ENCODE assay signal across 9 mouse cellular contexts in the genomic region with DNA sequence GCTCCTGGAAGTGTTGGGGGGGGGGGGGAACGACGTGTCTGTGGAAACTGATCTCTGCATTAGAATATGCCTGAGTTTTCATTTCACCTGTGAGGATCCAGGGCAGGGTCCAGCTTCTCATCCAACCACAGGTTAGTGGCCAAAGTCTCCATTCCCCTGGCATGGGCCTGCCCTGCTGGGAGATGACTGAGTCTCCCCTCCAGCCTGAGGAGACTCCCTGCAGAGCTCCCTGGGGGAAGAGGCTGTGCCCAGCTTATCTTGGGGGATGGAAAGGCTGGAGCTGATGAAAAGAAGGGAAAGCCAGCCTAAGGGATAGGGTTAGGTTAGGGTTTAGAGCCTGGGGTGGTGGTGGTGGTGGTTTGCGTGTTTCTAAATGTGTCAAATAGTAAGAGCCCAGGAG. TPM values are rescaled to one million over a fixed set of nuclear protein-coding genes. Genes with fewer than 3 reads are reported as not detected.
DNase-seq lines count a peak whose midpoint lies in the region; ATAC-seq lines count a peak whose summit lies in the region.
"Had no signal": no experiment of that assay in that cellular context is flagged by ENCODE, and none has a peak within 500 bp of the region (broad histone marks: within the 10 kb centered on the region; RNA-seq: fewer than 3 reads in every experiment).

No protein-coding gene starts in this region.

- H3K36me3 ChIP-seq in heart, embryonic 15.5 days, result no peaks in the 10 kb centered on the region
- H3K36me3 ChIP-seq in forebrain, embryonic 15.5 days, result peaks cover 3% of the 10 kb centered on the region; the same call in 1 of the 2 replicates
- H3K36me3 ChIP-seq in neural tube, embryonic 14.5 days (ENCODE audit: control insufficient read depth, insufficient read depth, low read length), result no peaks in the 10 kb centered on the region
- H3K36me3 ChIP-seq: limb, embryonic 15.5 days had no signal

- H3K27ac ChIP-seq in heart, embryonic 15.5 days, result peak overlapping the region; percentile 33; the same call in 1 of the 2 replicates
- H3K27ac ChIP-seq in forebrain, embryonic 15.5 days (replicated peaks), result peak overlapping the region; percentile 87
- peak overlapping the region; percentile 92 for H3K27ac ChIP-seq in neural tube, embryonic 14.5 days (ENCODE audit: low read depth, low read length)
- H3K27ac ChIP-seq: limb, embryonic 15.5 days had no signal

- WGBS in heart, embryonic 15.5 days, result 29% methylated on average over 3 of the region's 3 CpGs
- 24% methylated on average over 3 of the region's 3 CpGs for WGBS in forebrain, embryonic 15.5 days
- 39% methylated on average over 3 of the region's 3 CpGs for WGBS in neural tube, embryonic 14.5 days

- no peaks in the 10 kb centered on the region for H3K9me3 ChIP-seq in heart, embryonic 15.5 days (replicated peaks)
- H3K9me3 ChIP-seq in forebrain, embryonic 15.5 days, result no peaks in the 10 kb centered on the region
- no peaks in the 10 kb centered on the region for H3K9me3 ChIP-seq in neural tube, embryonic 14.5 days (ENCODE audit: control insufficient read depth, low read length)
- H3K9me3 ChIP-seq: limb, embryonic 15.5 days had no signal

- no peak for DNase-seq in heart, adult 11 months
- peak; percentile 69 to 89 for DNase-seq in kidney, postnatal 25 days
- no peak for DNase-seq in spleen, postnatal 4 days (ENCODE audit: low spot score in 2 of 2)
- no peak for DNase-seq in c-Kit-positive CD71-positive TER-119-positive erythroid progenitor cells, embryonic 14.5 days (ENCODE audit: low spot score)
- no peak for DNase-seq in frontal cortex, postnatal 10 days (ENCODE audit: low spot score in 2 of 2)

- peaks cover 39% of the 10 kb centered on the region for H3K4me1 ChIP-seq in heart, embryonic 15.5 days (replicated peaks)
- H3K4me1 ChIP-seq in forebrain, embryonic 15.5 days, result peaks cover 75% of the 10 kb centered on the region
- H3K4me1 ChIP-seq in neural tube, embryonic 14.5 days (ENCODE audit: control insufficient read depth, insufficient read depth, low read length), result peaks cover 48% of the 10 kb centered on the region

- no peak overlapping the region for H3K9ac ChIP-seq in heart, embryonic 15.5 days
- H3K9ac ChIP-seq in forebrain, embryonic 15.5 days (replicated peaks), result no peak overlapping the region
- H3K9ac ChIP-seq in neural tube, embryonic 14.5 days (replicated peaks; ENCODE audit: low read depth, low read length), result peak overlapping the region; percentile 26; the same call in 1 of the 2 replicates
- H3K9ac ChIP-seq: limb, embryonic 15.5 days had no signal

- H3K4me3 ChIP-seq in heart, embryonic 15.5 days, result no peak overlapping the region
- no peak overlapping the region for H3K4me3 ChIP-seq in forebrain, embryonic 15.5 days
- no peak overlapping the region for H3K4me3 ChIP-seq in neural tube, embryonic 14.5 days (ENCODE audit: low read depth, low read length)
- H3K4me3 ChIP-seq: limb, embryonic 15.5 days had no signal

- H3K4me2 ChIP-seq in heart, embryonic 15.5 days, result 0 out of 2 replicates have a peak overlapping the region, but pooled peaks have one; percentile 17
- H3K4me2 ChIP-seq in forebrain, embryonic 15.5 days (replicated peaks), result 0 out of 2 replicates have a peak overlapping the region, but pooled peaks have one; percentile 11
- H3K4me2 ChIP-seq in neural tube, embryonic 14.5 days (ENCODE audit: low read depth, low read length), result no peak overlapping the region
- H3K4me2 ChIP-seq: limb, embryonic 15.5 days had no signal

- no peak for ATAC-seq in heart, embryonic 15.5 days (replicated peaks; ENCODE audit: insufficient number of reproducible peaks, insufficient read depth, low FRiP score, low read depth)
- ATAC-seq in forebrain, embryonic 15.5 days (replicated peaks), result no peak
- ATAC-seq in neural tube, embryonic 14.5 days (ENCODE audit: low read depth), result no peak

- no peaks in the 10 kb centered on the region for H3K27me3 ChIP-seq in heart, embryonic 15.5 days
- H3K27me3 ChIP-seq in forebrain, embryonic 15.5 days, result no peaks in the 10 kb centered on the region
- no peaks in the 10 kb centered on the region for H3K27me3 ChIP-seq in neural tube, embryonic 14.5 days (ENCODE audit: control insufficient read depth, insufficient read depth, low read length)
- H3K27me3 ChIP-seq: limb, embryonic 15.5 days had no signal

RNA-seq across cellular contexts. Expression of a gene that starts 8.5 kb away (rescaled TPM):
- polyA plus RNA-seq in heart, embryonic 15.5 days (2015; fragmentation: Nextera tagmentation; extraction: Ambion mirVana), result 57.8 and 73.1 TPM in 2 replicates
- 317 and 325 TPM in 2 replicates for polyA plus RNA-seq in forebrain, embryonic 15.5 days (2015; fragmentation: Nextera tagmentation; extraction: Ambion mirVana)
- 233 and 247 TPM in 2 replicates for polyA plus RNA-seq in neural tube, embryonic 14.5 days (2014; fragmentation: Nextera tagmentation; extraction: Ambion mirVana)

RNA-seq across cellular contexts. Expression of a gene that starts 11.1 kb away (rescaled TPM):
- polyA plus RNA-seq in heart, embryonic 15.5 days (2015; fragmentation: Nextera tagmentation; extraction: Ambion mirVana), result 0.49 and 5.1 TPM in 2 replicates
- polyA plus RNA-seq in forebrain, embryonic 15.5 days (2015; fragmentation: Nextera tagmentation; extraction: Ambion mirVana), result 0.25 and 0.43 TPM in 2 replicates
- polyA plus RNA-seq in neural tube, embryonic 14.5 days (2014; fragmentation: Nextera tagmentation; extraction: Ambion mirVana), result not detected in 2 replicates

RNA-seq across cellular contexts. Expression of a gene that starts 19.0 kb away (rescaled TPM):
- polyA plus RNA-seq in heart, embryonic 15.5 days (2015; fragmentation: Nextera tagmentation; extraction: Ambion mirVana), result 0.81 and 1.3 TPM in 2 replicates
- 0.66 and 0.68 TPM in 2 replicates for polyA plus RNA-seq in forebrain, embryonic 15.5 days (2015; fragmentation: Nextera tagmentation; extraction: Ambion mirVana)
- 0.35 and 0.36 TPM in 2 replicates for polyA plus RNA-seq in neural tube, embryonic 14.5 days (2014; fragmentation: Nextera tagmentation; extraction: Ambion mirVana)

RNA-seq across cellular contexts. Expression of a gene that starts 24.8 kb away (rescaled TPM):
- polyA plus RNA-seq in heart, embryonic 15.5 days (2015; fragmentation: Nextera tagmentation; extraction: Ambion mirVana), result 29.0 and 30.9 TPM in 2 replicates
- polyA plus RNA-seq in forebrain, embryonic 15.5 days (2015; fragmentation: Nextera tagmentation; extraction: Ambion mirVana), result 0.83 and 0.84 TPM in 2 replicates
- polyA plus RNA-seq in neural tube, embryonic 14.5 days (2014; fragmentation: Nextera tagmentation; extraction: Ambion mirVana), result 1.7 and 2.3 TPM in 2 replicates

RNA-seq across cellular contexts. Expression of a gene that starts 35.1 kb away (rescaled TPM):
- 54.0 and 65.5 TPM in 2 replicates for polyA plus RNA-seq in heart, embryonic 15.5 days (2015; fragmentation: Nextera tagmentation; extraction: Ambion mirVana)
- 94.9 and 108 TPM in 2 replicates for polyA plus RNA-seq in forebrain, embryonic 15.5 days (2015; fragmentation: Nextera tagmentation; extraction: Ambion mirVana)
- 89.3 and 93.7 TPM in 2 replicates for polyA plus RNA-seq in neural tube, embryonic 14.5 days (2014; fragmentation: Nextera tagmentation; extraction: Ambion mirVana)

Comparison
In these comparisons a context has a peak if more than half of its experiments do, and no peak if none do; other contexts are left out.
1. H3K27ac ChIP-seq: peak in every context shown above with its lines; median percentile 92 in neural tube, embryonic 14.5 days; 87 in forebrain, embryonic 15.5 days; 33 in heart, embryonic 15.5 days.
2. DNase-seq: peak in kidney, postnatal 25 days (2 of 2); none in heart, adult 11 months (single experiment), spleen, postnatal 4 days (0 of 2), c-Kit-positive CD71-positive TER-119-positive erythroid progenitor cells, embryonic 14.5 days (single experiment) and frontal cortex, postnatal 10 days (0 of 2).